ENCODE assay signal across 9 mouse cellular contexts in genomic region chr8:114879678-114880077, GRCm38 (mm10).
A peak's percentile ranks its signal among the peaks of the same experiment; 100 is the strongest.
DNase-seq lines count a peak whose midpoint lies in the region; TF ChIP-seq lines count a peak whose summit lies in the region.
"Had no signal": no experiment of that assay in that cellular context is flagged by ENCODE, and none has a peak within 500 bp of the region (broad histone marks: within the 10 kb centered on the region; RNA-seq: fewer than 3 reads in every experiment).

No protein-coding gene starts in this region.

- TF ChIP-seq POLR2A in bone marrow, adult 2 months (IDR thresholded peaks at IDR 0.05; ENCODE audit: borderline replicate concordance, control insufficient read depth, low read depth, low read length): no peak

- WGBS in bone marrow, adult 2 months: 2% methylated on average over 2 of the region's 2 CpGs

- H3K27ac ChIP-seq in bone marrow, adult 2 months (ENCODE audit: control insufficient read depth, insufficient read depth, low read depth, low read length, poor library complexity): peak overlapping the region; percentile 25
- no peak overlapping the region for H3K27ac ChIP-seq in left cerebral cortex, adult 2 months

- TF ChIP-seq CTCF in bone marrow, adult 2 months (IDR thresholded peaks at IDR 0.05; ENCODE audit: control insufficient read depth, insufficient read depth, low read length): no peak
- no peak for TF ChIP-seq CTCF in left cerebral cortex, adult 2 months (IDR thresholded peaks at IDR 0.05)

- intact Hi-C loops in left cerebral cortex, postnatal 25 days (cut with DNase I): no loop called here
- intact Hi-C loops in left cerebral cortex, adult 2 months (cut with DNase I): no loop called here

- H3K4me3 ChIP-seq in bone marrow, adult 2 months (replicated peaks; ENCODE audit: control insufficient read depth, low read depth, low read length): no peak overlapping the region
- H3K4me3 ChIP-seq in left cerebral cortex, adult 2 months: no peak overlapping the region

- H3K4me1 ChIP-seq in bone marrow, adult 2 months (ENCODE audit: control insufficient read depth, insufficient read depth, low read length): peaks cover 14% of the 10 kb centered on the region

- peak; percentile 11 for DNase-seq in gastrocnemius, postnatal 25 days
- no peak for DNase-seq in gastrocnemius, adult 18-20 months (ENCODE audit: low spot score)
- DNase-seq in liver: peak; percentile 81
- DNase-seq in spleen, postnatal 36 days (ENCODE audit: low spot score in 2 of 2): peak; percentile 66
- DNase-seq in left cerebral cortex, postnatal 25 days (ENCODE audit: low spot score in 2 of 2): no peak
- no peak for DNase-seq in left cerebral cortex, adult 2 months (ENCODE audit: extremely low spot score in 1 of 2, low spot score in 2 of 2)
- DNase-seq in kidney, adult 8-10 months: no peak
- DNase-seq: lung, postnatal 4 days had no signal

Comparison
In these comparisons a context has a peak if more than half of its experiments do, and no peak if none do; other contexts are left out.
1. DNase-seq: peak in gastrocnemius, postnatal 25 days (single experiment), liver (single experiment) and spleen, postnatal 36 days (2 of 2); none in gastrocnemius, adult 18-20 months (single experiment), left cerebral cortex, postnatal 25 days (0 of 2), left cerebral cortex, adult 2 months (0 of 2) and kidney, adult 8-10 months (0 of 2).